Mouse (Mus musculus) embryonic fibroblast, embryonic 13.5 days (primary cell): ENCODE results near the gene Arel1.

ENCODE experiments used
- CTCF ChIP-seq: IDR thresholded peaks from 2 replicates; pipeline ENCODE4 v1.5.1; 2011; ENCODE audit warnings: mild to moderate bottlenecking, control low read depth, low read length, moderate library complexity, borderline replicate concordance; ENCODE audit not compliant: insufficient read depth
- POLR2A ChIP-seq: IDR thresholded peaks from 2 replicates; pipeline ENCODE4 v1.6.1; 2011; ENCODE audit warnings: low read depth, mild to moderate bottlenecking, control low read depth, low read length, moderate library complexity

GRCm38 (mm10) chr12:84873434-84873833 lies 97.3 kb downstream of the Arel1 start:
- TF ChIP-seq POLR2A = no peak
- TF ChIP-seq CTCF = peak; percentile 58; the same call in 1 of the 2 replicates
